Mouse (Mus musculus) neural tube, postnatal 0 days (tissue): Measurements from ENCODE around the gene Sln. TPM values are rescaled to one million over a fixed set of nuclear protein-coding genes. Genes with fewer than 3 reads are reported as not detected.

ENCODE experiments used
- polyA plus RNA-seq: library from polyadenylated mRNA; unstranded; fragments of >200 nt; fragmentation: Nextera tagmentation; extraction: Ambion mirVana; gene quantifications from 2 replicates; pipeline ENCODE4 v1.2.1, GENCODE M21; 2015

Gene Sln
- 0.92 and 1.0 TPM in 2 replicates for polyA plus RNA-seq

GRCm38 (mm10) chr9:53849864-53850263 is at the start of gene Sln:
TSS of gene Sln (plus strand) at chr9:53850164.

Other genes starting within 250 kb of the Sln start
- 192 and 199 TPM in 2 replicates for gene Acat1, start 239.8 kb upstream of the Sln start, polyA plus RNA-seq
- gene Cul5, start 180.2 kb upstream of the Sln start, polyA plus RNA-seq = 47.1 and 51.8 TPM in 2 replicates
- 4.2 and 4.4 TPM in 2 replicates for gene Rab39, start 143.9 kb upstream of the Sln start, polyA plus RNA-seq
- gene Slc35f2, start 78.6 kb upstream of the Sln start, polyA plus RNA-seq = 22.8 and 26.8 TPM in 2 replicates
- gene Elmod1, start 125.1 kb downstream of the Sln start, polyA plus RNA-seq = 35.9 and 36.1 TPM in 2 replicates
- 1.8 and 1.9 TPM in 2 replicates for gene Tnfaip8l3, start 218.2 kb downstream of the Sln start, polyA plus RNA-seq